ENCODE assay signal across 9 mouse cellular contexts in the genomic region with DNA sequence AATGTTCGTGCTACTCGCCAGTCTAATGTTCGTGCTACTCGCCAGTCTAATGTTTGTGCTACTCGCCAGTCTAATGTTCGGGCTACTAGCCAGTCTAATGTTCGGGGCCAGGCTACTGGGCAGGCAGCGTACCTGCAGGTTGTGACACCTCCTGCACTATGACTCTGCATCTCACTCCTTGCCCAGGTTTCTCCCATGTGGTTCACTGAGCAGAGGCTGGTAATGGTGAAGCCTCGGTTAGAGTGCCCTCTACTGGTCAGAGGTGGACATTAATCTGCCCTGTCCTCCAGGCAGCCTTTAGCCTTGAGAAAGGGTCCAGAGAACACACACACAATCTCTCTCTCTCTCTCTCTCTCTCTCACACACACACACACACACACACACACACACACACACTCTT. TPM values are rescaled to one million over a fixed set of nuclear protein-coding genes. Genes with fewer than 3 reads are reported as not detected.
A peak's percentile ranks its signal among the peaks of the same experiment; 100 is the strongest.
DNase-seq lines count a peak whose midpoint lies in the region; ATAC-seq and TF ChIP-seq lines count a peak whose summit lies in the region.
"Had no signal": no experiment of that assay in that cellular context is flagged by ENCODE, and none has a peak within 500 bp of the region (broad histone marks: within the 10 kb centered on the region; RNA-seq: fewer than 3 reads in every experiment).

No protein-coding gene starts in this region.

- peaks cover 63% of the 10 kb centered on the region for H3K27me3 ChIP-seq in C2C12 (ENCODE audit: control insufficient read depth, insufficient read depth, insufficient read length)
- H3K27me3 ChIP-seq in embryonic facial prominence, embryonic 10.5 days (replicated peaks; ENCODE audit: low read depth, poor library complexity, severe bottlenecking): peaks cover 5% of the 10 kb centered on the region; the same call in 1 of the 2 replicates
- 0 out of 2 replicates have a peak, but pooled peaks cover 7% of the 10 kb centered on the region for H3K27me3 ChIP-seq in limb, embryonic 10.5 days (ENCODE audit: low read depth, poor library complexity, severe bottlenecking)
- no peaks in the 10 kb centered on the region for H3K27me3 ChIP-seq in midbrain, postnatal 0 days (ENCODE audit: insufficient read depth, low read length)
- H3K27me3 ChIP-seq in stomach, embryonic 16.5 days (ENCODE audit: control insufficient read depth, insufficient read depth, low read length): no peaks in the 10 kb centered on the region

- no peaks in the 10 kb centered on the region for H3K79me3 ChIP-seq in C2C12 (ENCODE audit: low read depth)

- WGBS in embryonic facial prominence, embryonic 10.5 days: 61% methylated on average over 9 of the region's 9 CpGs
- WGBS in limb, embryonic 10.5 days: 62% methylated on average over 9 of the region's 9 CpGs
- WGBS in midbrain, postnatal 0 days: 58% methylated on average over 9 of the region's 9 CpGs
- whole genome bisulfite sequencing in stomach, embryonic 16.5 days: 54% methylated on average over 9 of the region's 9 CpGs

- no peaks in the 10 kb centered on the region for H3K9me3 ChIP-seq in embryonic facial prominence, embryonic 10.5 days
- H3K9me3 ChIP-seq in limb, embryonic 10.5 days (replicated peaks): no peaks in the 10 kb centered on the region
- H3K9me3 ChIP-seq in midbrain, postnatal 0 days (ENCODE audit: low read length): no peaks in the 10 kb centered on the region
- H3K9me3 ChIP-seq in stomach, embryonic 16.5 days (replicated peaks; ENCODE audit: control insufficient read depth, low read length): no peaks in the 10 kb centered on the region

- H3K4me3 ChIP-seq in C2C12 (ENCODE audit: insufficient read depth, poor library complexity, severe bottlenecking): no peak overlapping the region
- no peak overlapping the region for H3K4me3 ChIP-seq in embryonic facial prominence, embryonic 10.5 days
- H3K4me3 ChIP-seq in limb, embryonic 10.5 days: no peak overlapping the region
- H3K4me3 ChIP-seq in midbrain, postnatal 0 days (ENCODE audit: low read depth, low read length): no peak overlapping the region
- H3K4me3 ChIP-seq in stomach, embryonic 16.5 days (replicated peaks; ENCODE audit: low read length): no peak overlapping the region
- H3K4me3 ChIP-seq: erythroblast, embryonic 14.5 days had no signal

- no peaks in the 10 kb centered on the region for H3K36me3 ChIP-seq in C2C12 (ENCODE audit: control insufficient read depth, insufficient read depth)
- no peaks in the 10 kb centered on the region for H3K36me3 ChIP-seq in embryonic facial prominence, embryonic 10.5 days (replicated peaks)
- H3K36me3 ChIP-seq in limb, embryonic 10.5 days: no peaks in the 10 kb centered on the region; the same call in 1 of the 2 replicates
- H3K36me3 ChIP-seq in midbrain, postnatal 0 days (ENCODE audit: insufficient read depth, low read length): peaks cover 6% of the 10 kb centered on the region; the same call in 1 of the 2 replicates
- no peaks in the 10 kb centered on the region for H3K36me3 ChIP-seq in stomach, embryonic 16.5 days (ENCODE audit: control insufficient read depth, insufficient read depth, low read length)

- TF ChIP-seq CTCF in C2C12 (IDR thresholded peaks at IDR 0.05; ENCODE audit: control insufficient read depth, insufficient read depth, insufficient read length): peak; percentile 59
- TF ChIP-seq CTCF in midbrain, postnatal 0 days (IDR thresholded peaks at IDR 0.05): peak; percentile 96

- peak; percentile 82 for ATAC-seq in midbrain, postnatal 0 days (ENCODE audit: low FRiP score)
- peak; percentile 54; the same call in 1 of the 2 replicates for ATAC-seq in stomach, embryonic 16.5 days (ENCODE audit: insufficient read depth, low FRiP score)

- H3K9ac ChIP-seq in midbrain, postnatal 0 days (replicated peaks; ENCODE audit: low read length, poor library complexity, severe bottlenecking): no peak overlapping the region
- H3K9ac ChIP-seq in stomach, embryonic 16.5 days (ENCODE audit: low read length): no peak overlapping the region

- H3K4me1 ChIP-seq in embryonic facial prominence, embryonic 10.5 days: peaks cover 5% of the 10 kb centered on the region; the same call in 1 of the 2 replicates
- peaks cover 3% of the 10 kb centered on the region; the same call in 1 of the 2 replicates for H3K4me1 ChIP-seq in limb, embryonic 10.5 days
- H3K4me1 ChIP-seq in midbrain, postnatal 0 days (ENCODE audit: insufficient read depth, low read length): no peaks in the 10 kb centered on the region
- H3K4me1 ChIP-seq in stomach, embryonic 16.5 days (ENCODE audit: control insufficient read depth, insufficient read depth, low read length): no peaks in the 10 kb centered on the region

- H3K4me2 ChIP-seq in midbrain, postnatal 0 days (ENCODE audit: low read depth, low read length, poor library complexity, severe bottlenecking): no peak overlapping the region
- H3K4me2 ChIP-seq in stomach, embryonic 16.5 days (ENCODE audit: low read depth, low read length): no peak overlapping the region

- DNase-seq in adrenal gland, postnatal 25 days: peak; percentile 66
- peak; percentile 83 for DNase-seq in embryonic facial prominence, embryonic 10.5 days (ENCODE audit: low spot score)
- peak; percentile 44 to 56 for DNase-seq in gastrocnemius, postnatal 36 days
- peak; percentile 47 to 67 for DNase-seq in kidney, adult 8-10 months
- DNase-seq in limb, embryonic 10.5 days (ENCODE audit: low spot score): peak; percentile 85
- DNase-seq in midbrain, postnatal 0 days (ENCODE audit: low spot score): peak; percentile 89

- no peak overlapping the region for H3ac ChIP-seq in C2C12 (ENCODE audit: control insufficient read depth, insufficient read length, low read depth)

- intact Hi-C loops in gastrocnemius, postnatal 36 days (cut with DNase I): loop anchor here (5.0 kb wide), 1 partner anchor 403 kb away; no protein-coding TSS in a partner anchor

- no peaks in the 10 kb centered on the region for H3K79me2 ChIP-seq in C2C12 (ENCODE audit: control insufficient read depth, insufficient read depth)

- no peak overlapping the region for H3K27ac ChIP-seq in embryonic facial prominence, embryonic 10.5 days (replicated peaks)
- H3K27ac ChIP-seq in limb, embryonic 10.5 days: no peak overlapping the region
- H3K27ac ChIP-seq in midbrain, postnatal 0 days (ENCODE audit: low read depth, low read length): no peak overlapping the region
- H3K27ac ChIP-seq in stomach, embryonic 16.5 days (ENCODE audit: low read length): no peak overlapping the region

TF ChIP-seq in C2C12, 6 proteins besides CTCF, POLR2A, EP300 and RAD21:
- TF ChIP-seq CEBPB (IDR thresholded peaks at IDR 0.05; ENCODE audit: low read depth) (no peak), MYOD1 (IDR thresholded peaks at IDR 0.05; ENCODE audit: control insufficient read depth, insufficient read length, low read depth) (no peak), MYOG (IDR thresholded peaks at IDR 0.05; ENCODE audit: control insufficient read depth, extremely low read depth, insufficient read length) (no peak), MAX (IDR thresholded peaks at IDR 0.05) (no peak), USF1 (IDR thresholded peaks at IDR 0.05; ENCODE audit: low read depth) (no peak), FOSL1 (IDR thresholded peaks at IDR 0.05; ENCODE audit: insufficient read depth, low read length, poor library complexity, severe bottlenecking) (no peak)

RNA-seq across cellular contexts. Expression of a gene that starts 58.3 kb away (rescaled TPM):
- 0.99 TPM for polyA plus RNA-seq in C2C12 (2012; fragmentation: generic; extraction: Trizol)
- total RNA-seq in adrenal gland, postnatal 25 days (2021): 3.4 and 4.2 TPM in 2 replicates
- polyA plus RNA-seq in embryonic facial prominence, embryonic 10.5 days (2016; fragmentation: Nextera tagmentation; extraction: Ambion mirVana): 3.9 and 6.9 TPM in 2 replicates
- total RNA-seq in gastrocnemius, postnatal 36 days (2021): 1 to 10 TPM in 1 of 2 experiments, under 1 TPM in 1; 0.77 to 2.8 TPM
- polyA plus RNA-seq in limb, embryonic 10.5 days (2016; fragmentation: Nextera tagmentation; extraction: Ambion mirVana): 2.1 and 9.2 TPM in 2 replicates
- 5.0 and 6.5 TPM in 2 replicates for total RNA-seq in midbrain, postnatal 0 days (2014; rRNA removed)
- 2.6 and 3.0 TPM in 2 replicates for polyA plus RNA-seq in midbrain, postnatal 0 days (2015; fragmentation: Nextera tagmentation; extraction: Ambion mirVana)
- 4.1 and 5.5 TPM in 2 replicates for polyA plus RNA-seq in stomach, embryonic 16.5 days (2015; fragmentation: Nextera tagmentation; extraction: Ambion mirVana)
- polyA plus RNA-seq: erythroblast, embryonic 14.5 days had no signal
